Mouse (Mus musculus): ENCODE measurements at regions not wholly inside any gene's neighbourhood (a gene's known extent, or its start where the extent isn't known, plus 50 kb on each side); places are given as distances from the start of the nearest gene placed in this dataset.

DNA sequence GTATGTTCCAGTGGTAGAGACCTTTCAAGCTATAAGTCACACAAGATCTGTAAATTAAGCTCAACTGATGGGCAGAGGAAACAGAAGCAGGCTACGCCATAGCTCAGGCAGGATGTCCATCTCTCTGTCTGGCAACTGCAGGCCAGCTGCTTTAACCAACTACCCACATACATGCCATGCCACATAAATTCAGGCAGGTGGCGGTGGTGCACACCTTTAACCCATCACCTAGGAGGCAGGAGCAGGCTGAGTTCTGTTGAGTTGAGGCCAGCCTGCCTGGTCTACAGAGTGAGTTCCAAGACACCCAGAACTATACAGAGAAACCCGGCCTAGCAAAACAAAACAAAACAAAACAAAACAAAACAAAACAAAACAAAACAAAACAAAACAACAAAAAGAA lies 289.1 kb upstream of the Sash1 start:
- no peak for ATAC-seq
- no peaks in the 10 kb centered on the region for H3K9me3 ChIP-seq (ENCODE audit: low read length)

DNA sequence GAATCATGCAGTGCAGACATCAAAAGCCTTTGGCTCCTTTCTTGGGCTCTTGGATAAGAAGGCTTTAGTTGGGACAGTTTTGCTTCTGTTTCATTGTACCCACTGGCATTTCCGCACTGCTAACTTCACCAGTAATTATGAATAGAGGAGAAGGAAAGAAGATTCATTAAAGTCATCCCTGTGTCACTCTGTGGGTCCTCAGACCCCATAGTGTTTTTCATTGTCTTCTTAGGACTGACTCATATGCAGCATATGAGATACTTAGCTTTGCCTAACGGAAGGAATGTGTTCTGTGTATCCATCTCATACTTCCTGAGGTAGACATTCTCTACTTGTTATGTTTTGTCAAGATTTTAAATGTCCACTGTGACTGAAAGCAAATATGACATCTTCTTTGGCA lies 287.6 kb upstream of the Sash1 start:
- no peaks in the 10 kb centered on the region for H3K4me1 ChIP-seq (ENCODE audit: insufficient read depth)
- ATAC-seq: no peak
- no peak for TF ChIP-seq CTCF (IDR thresholded peaks at IDR 0.05; ENCODE audit: low read depth)
- TF ChIP-seq EP300 (IDR thresholded peaks at IDR 0.05; ENCODE audit: low read depth): no peak
- DNase-seq: no peak
- no peaks in the 10 kb centered on the region for H3K9me3 ChIP-seq (ENCODE audit: low read length)
- H3K27ac ChIP-seq (ENCODE audit: low read depth): no peak overlapping the region
- H3K36me3 ChIP-seq (replicated peaks; ENCODE audit: insufficient read depth, low read length): no peaks in the 10 kb centered on the region
- H3K9ac ChIP-seq (replicated peaks): no peak overlapping the region
- H3K4me2 ChIP-seq (ENCODE audit: low read depth, low read length): no peak overlapping the region
- no peaks in the 10 kb centered on the region for H3K27me3 ChIP-seq (ENCODE audit: insufficient read depth, low read length)
- no peak overlapping the region for H3K4me3 ChIP-seq (ENCODE audit: low read depth, low read length)
- 79% methylated on average over 2 of the region's 2 CpGs for WGBS (ENCODE audit: insufficient replicate concordance)

More for the DNA sequence above, 289.1 kb upstream of the Sash1 start:
- Histone ChIP-seq H3K27ac (ENCODE audit: low read depth) (no peak overlapping the region), H3K36me3 (replicated peaks; ENCODE audit: insufficient read depth, low read length) (no peaks in the 10 kb centered on the region), H3K4me3 (ENCODE audit: low read depth, low read length) (no peak overlapping the region), H3K9ac (replicated peaks) (no peak overlapping the region), H3K4me1 (ENCODE audit: insufficient read depth) (no peaks in the 10 kb centered on the region), H3K27me3 (ENCODE audit: insufficient read depth, low read length) (no peaks in the 10 kb centered on the region), H3K4me2 (ENCODE audit: low read depth, low read length) (no peak overlapping the region)
- no peak for DNase-seq
- 46% methylated on average over 3 of the region's 3 CpGs for WGBS (ENCODE audit: insufficient replicate concordance)
- no peak for TF ChIP-seq EP300 (IDR thresholded peaks at IDR 0.05; ENCODE audit: low read depth)
- TF ChIP-seq CTCF (IDR thresholded peaks at IDR 0.05; ENCODE audit: low read depth): peak; percentile 48

DNA sequence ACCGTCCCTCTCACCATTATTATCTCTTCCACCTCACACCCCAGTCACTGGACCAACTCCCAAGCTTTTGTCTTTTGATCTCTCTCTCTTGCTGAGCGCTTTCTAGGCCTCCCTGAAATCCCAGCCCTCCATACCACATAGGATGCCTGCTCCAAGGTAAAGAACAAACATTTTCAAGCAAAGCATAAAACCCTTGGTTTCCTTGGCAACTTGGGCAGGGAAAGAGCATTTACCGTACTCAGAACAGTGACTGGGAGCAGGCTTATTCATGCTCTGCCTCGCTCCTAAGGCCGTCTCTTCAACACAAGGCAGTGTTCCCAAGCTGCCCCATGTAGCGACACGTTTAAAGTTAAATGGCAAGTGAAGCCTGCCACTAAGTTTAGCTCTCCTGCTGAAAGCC lies 282.9 kb upstream of the Sash1 start:
- H3K27ac ChIP-seq (ENCODE audit: low read depth): no peak overlapping the region
- H3K4me2 ChIP-seq (ENCODE audit: low read depth, low read length): no peak overlapping the region
- no peaks in the 10 kb centered on the region for H3K4me1 ChIP-seq (ENCODE audit: insufficient read depth)
- H3K4me3 ChIP-seq (ENCODE audit: low read depth, low read length): no peak overlapping the region
- no peaks in the 10 kb centered on the region for H3K36me3 ChIP-seq (replicated peaks; ENCODE audit: insufficient read depth, low read length)
- DNase-seq (no peak), ATAC-seq (no peak)
- H3K9ac ChIP-seq (replicated peaks): no peak overlapping the region
- TF ChIP-seq CTCF (IDR thresholded peaks at IDR 0.05; ENCODE audit: low read depth) (no peak), EP300 (IDR thresholded peaks at IDR 0.05; ENCODE audit: low read depth) (no peak)
- WGBS (ENCODE audit: insufficient replicate concordance): 80% methylated on average over 7 of the region's 7 CpGs
- no peaks in the 10 kb centered on the region for H3K27me3 ChIP-seq (ENCODE audit: insufficient read depth, low read length)
- H3K9me3 ChIP-seq (ENCODE audit: low read length): no peaks in the 10 kb centered on the region

DNA sequence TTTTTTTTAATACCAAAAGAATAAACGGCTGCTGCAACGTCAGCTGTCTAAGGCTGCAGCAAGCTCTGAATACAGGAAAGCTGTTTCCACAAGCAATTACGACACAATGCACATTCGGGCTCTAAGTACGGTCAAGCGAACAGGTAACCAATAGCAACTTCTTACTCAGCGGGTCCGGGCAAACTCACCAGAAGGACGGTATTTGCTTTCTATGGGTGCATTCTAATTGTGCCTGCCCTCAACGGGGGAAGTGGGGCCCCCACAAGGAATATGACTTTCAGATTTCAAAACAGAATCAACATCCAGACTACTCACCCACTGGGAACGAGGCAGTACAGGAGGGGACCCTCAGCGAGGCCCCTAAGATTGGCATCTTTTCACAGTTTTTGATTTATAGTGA lies 280.1 kb upstream of the Sash1 start:
- WGBS (ENCODE audit: insufficient replicate concordance): 73% methylated on average over 12 of the region's 12 CpGs
- no peak overlapping the region for H3K4me3 ChIP-seq (ENCODE audit: low read depth, low read length)
- no peak overlapping the region for H3K9ac ChIP-seq (replicated peaks)
- DNase-seq (no peak), ATAC-seq (no peak)
- no peaks in the 10 kb centered on the region for H3K36me3 ChIP-seq (replicated peaks; ENCODE audit: insufficient read depth, low read length)
- no peak for TF ChIP-seq EP300 (IDR thresholded peaks at IDR 0.05; ENCODE audit: low read depth)
- H3K4me2 ChIP-seq (ENCODE audit: low read depth, low read length): no peak overlapping the region
- no peaks in the 10 kb centered on the region for H3K9me3 ChIP-seq (ENCODE audit: low read length)
- no peak overlapping the region for H3K27ac ChIP-seq (ENCODE audit: low read depth)
- H3K4me1 ChIP-seq (ENCODE audit: insufficient read depth): no peaks in the 10 kb centered on the region
- H3K27me3 ChIP-seq (ENCODE audit: insufficient read depth, low read length): no peaks in the 10 kb centered on the region

DNA sequence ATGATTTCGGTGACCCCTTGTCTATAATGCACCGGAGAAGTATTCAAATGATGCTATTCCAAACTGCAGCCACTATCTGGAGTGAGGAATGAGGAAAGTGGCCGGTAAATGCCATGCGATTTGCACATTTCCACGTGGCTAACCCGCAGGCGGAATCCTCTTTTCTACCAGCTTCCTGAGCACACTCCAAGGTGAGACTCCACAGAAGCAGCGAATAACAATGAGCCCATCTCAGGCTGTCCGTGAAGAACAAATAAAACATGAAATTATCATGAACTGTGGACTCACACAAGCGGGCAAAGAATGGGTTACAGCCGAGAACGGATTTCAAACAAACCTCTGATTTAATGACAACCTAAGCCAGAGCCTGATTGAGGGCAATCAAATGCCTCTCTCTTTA lies 279.7 kb upstream of the Sash1 start:
- DNase-seq (no peak), ATAC-seq (no peak)
- H3K27me3 ChIP-seq (ENCODE audit: insufficient read depth, low read length): no peaks in the 10 kb centered on the region
- TF ChIP-seq CTCF (IDR thresholded peaks at IDR 0.05; ENCODE audit: low read depth): no peak
- TF ChIP-seq EP300 (IDR thresholded peaks at IDR 0.05; ENCODE audit: low read depth): no peak
- no peak overlapping the region for H3K4me2 ChIP-seq (ENCODE audit: low read depth, low read length)
- 80% methylated on average over 12 of the region's 12 CpGs for WGBS (ENCODE audit: insufficient replicate concordance)
- no peaks in the 10 kb centered on the region for H3K4me1 ChIP-seq (ENCODE audit: insufficient read depth)
- H3K36me3 ChIP-seq (replicated peaks; ENCODE audit: insufficient read depth, low read length): no peaks in the 10 kb centered on the region
- H3K27ac ChIP-seq (ENCODE audit: low read depth): no peak overlapping the region
- H3K9ac ChIP-seq (replicated peaks): no peak overlapping the region
- no peak overlapping the region for H3K4me3 ChIP-seq (ENCODE audit: low read depth, low read length)
- H3K9me3 ChIP-seq (ENCODE audit: low read length): no peaks in the 10 kb centered on the region

DNA sequence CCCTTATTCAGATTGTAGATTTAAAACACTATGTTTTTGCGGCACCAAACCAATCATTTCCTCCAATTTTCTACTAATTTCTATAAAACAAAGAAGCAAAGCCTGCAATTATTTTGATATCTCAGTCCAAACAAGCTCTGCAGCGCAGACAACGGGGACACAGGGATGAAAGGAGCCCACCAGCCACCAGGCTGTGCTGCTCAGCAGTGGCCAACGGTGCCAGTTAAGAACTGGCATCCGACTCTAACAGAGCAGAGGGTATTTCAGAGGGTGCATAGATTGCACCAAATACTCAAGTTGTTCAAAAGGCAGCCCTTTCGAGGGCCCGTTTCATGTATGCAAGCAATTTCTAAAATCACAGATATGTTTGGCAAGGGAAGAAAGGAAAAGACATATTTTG lies 278.5 kb upstream of the Sash1 start:
- Histone ChIP-seq H3K4me3 (ENCODE audit: low read depth, low read length) (no peak overlapping the region), H3K27me3 (ENCODE audit: insufficient read depth, low read length) (no peaks in the 10 kb centered on the region), H3K4me2 (ENCODE audit: low read depth, low read length) (no peak overlapping the region), H3K4me1 (ENCODE audit: insufficient read depth) (no peaks in the 10 kb centered on the region), H3K36me3 (replicated peaks; ENCODE audit: insufficient read depth, low read length) (no peaks in the 10 kb centered on the region), H3K9ac (replicated peaks) (no peak overlapping the region), H3K27ac (ENCODE audit: low read depth) (no peak overlapping the region), H3K9me3 (ENCODE audit: low read length) (no peaks in the 10 kb centered on the region)
- no peak for ATAC-seq
- TF ChIP-seq CTCF (IDR thresholded peaks at IDR 0.05; ENCODE audit: low read depth): no peak
- no peak for TF ChIP-seq EP300 (IDR thresholded peaks at IDR 0.05; ENCODE audit: low read depth)
- DNase-seq: no peak
- WGBS (ENCODE audit: insufficient replicate concordance): 82% methylated on average over 7 of the region's 7 CpGs

DNA sequence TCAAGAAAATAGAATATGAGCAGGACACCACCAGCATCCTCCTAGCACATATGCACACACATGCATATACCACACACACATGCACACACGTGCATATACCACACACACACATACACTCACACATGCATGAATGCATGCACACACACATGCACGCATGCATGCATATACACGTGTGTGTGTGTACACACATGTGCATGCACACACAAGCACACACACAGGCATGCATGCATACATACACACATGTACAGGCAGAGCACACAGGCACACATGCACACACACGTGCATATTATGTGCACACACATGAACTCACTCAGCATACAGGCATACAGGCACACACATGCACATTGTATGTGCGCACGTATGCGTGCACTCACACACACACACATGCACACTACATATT lies 275.7 kb upstream of the Sash1 start:
- TF ChIP-seq EP300 (IDR thresholded peaks at IDR 0.05; ENCODE audit: low read depth): no peak
- no peak for TF ChIP-seq CTCF (IDR thresholded peaks at IDR 0.05; ENCODE audit: low read depth)
- Histone ChIP-seq H3K4me3 (ENCODE audit: low read depth, low read length) (no peak overlapping the region), H3K4me1 (ENCODE audit: insufficient read depth) (no peaks in the 10 kb centered on the region), H3K9me3 (ENCODE audit: low read length) (no peaks in the 10 kb centered on the region), H3K36me3 (replicated peaks; ENCODE audit: insufficient read depth, low read length) (no peaks in the 10 kb centered on the region), H3K9ac (replicated peaks) (no peak overlapping the region), H3K27ac (ENCODE audit: low read depth) (no peak overlapping the region), H3K27me3 (ENCODE audit: insufficient read depth, low read length) (no peaks in the 10 kb centered on the region), H3K4me2 (ENCODE audit: low read depth, low read length) (no peak overlapping the region)
- no peak for DNase-seq
- WGBS (ENCODE audit: insufficient replicate concordance): 89% methylated on average over 7 of the region's 7 CpGs
- ATAC-seq: no peak

All from liver, postnatal 0 days (tissue).